Mouse (Mus musculus): Measurements from ENCODE around the gene D10Wsu102e.
"Not testable (repeated sequence)": the region's sequence is repeated elsewhere in the genome, so short reads cannot be mapped to it uniquely, and the experiment has no call there.

Gene D10Wsu102e

GRCm38 (mm10) chr10:83385330-83385910, 25.4 kb downstream of the D10Wsu102e start:
- no peak for DNase-seq (ENCODE audit: low spot score)

- DNase-seq (ENCODE audit: low spot score), result no peak
Observed at GRCm38 (mm10) chr10:83397336-83397735, 37.3 kb downstream of the D10Wsu102e start.

GRCm38 (mm10) chr10:83400896-83401295, 40.9 kb downstream of the D10Wsu102e start:
- DNase-seq (ENCODE audit: low spot score), result not testable (repeated sequence)

- no peak for DNase-seq (ENCODE audit: low spot score)
Observed at GRCm38 (mm10) chr10:83405031-83405430, 45.0 kb downstream of the D10Wsu102e start.

GRCm38 (mm10) chr10:83405711-83406110, 45.7 kb downstream of the D10Wsu102e start:
- no peak for DNase-seq (ENCODE audit: low spot score)

GRCm38 (mm10) chr10:83407141-83407540, 47.1 kb downstream of the D10Wsu102e start:
- no peak for DNase-seq (ENCODE audit: low spot score)

- not testable (repeated sequence) for DNase-seq (ENCODE audit: low spot score)
Observed at GRCm38 (mm10) chr10:83418466-83418865, 58.4 kb downstream of the D10Wsu102e start.

- no peak for DNase-seq (ENCODE audit: low spot score)
Observed at GRCm38 (mm10) chr10:83448582-83448981, 88.6 kb downstream of the D10Wsu102e start.

GRCm38 (mm10) chr10:83457531-83457930, 97.5 kb downstream of the D10Wsu102e start:
- no peak for DNase-seq (ENCODE audit: low spot score)

GRCm38 (mm10) chr10:83475226-83475625, 115.2 kb downstream of the D10Wsu102e start:
- no peak for DNase-seq (ENCODE audit: low spot score)

GRCm38 (mm10) chr10:83477286-83477685, 117.3 kb downstream of the D10Wsu102e start:
- no peak for DNase-seq (ENCODE audit: low spot score)

GRCm38 (mm10) chr10:83490506-83490905, 130.5 kb downstream of the D10Wsu102e start:
- DNase-seq (ENCODE audit: low spot score), result no peak

- DNase-seq (ENCODE audit: low spot score), result no peak
Observed at GRCm38 (mm10) chr10:83497321-83497720, 137.3 kb downstream of the D10Wsu102e start.

GRCm38 (mm10) chr10:83508962-83509660, 149.1 kb downstream of the D10Wsu102e start:
- DNase-seq (ENCODE audit: low spot score), result peak; percentile 18

- no peak for DNase-seq (ENCODE audit: low spot score)
Observed at GRCm38 (mm10) chr10:83511304-83511703, 151.3 kb downstream of the D10Wsu102e start.

GRCm38 (mm10) chr10:83513736-83514135, 153.7 kb downstream of the D10Wsu102e start:
- DNase-seq (ENCODE audit: low spot score), result no peak

GRCm38 (mm10) chr10:83520990-83521389, 161.0 kb downstream of the D10Wsu102e start:
- no peak for DNase-seq (ENCODE audit: low spot score)

GRCm38 (mm10) chr10:83524238-83524637, 164.2 kb downstream of the D10Wsu102e start:
- DNase-seq (ENCODE audit: low spot score), result not testable (repeated sequence)

GRCm38 (mm10) chr10:83530384-83530967, 170.5 kb downstream of the D10Wsu102e start:
- no peak for DNase-seq (ENCODE audit: low spot score)

GRCm38 (mm10) chr10:83533258-83533909, 173.4 kb downstream of the D10Wsu102e start:
- peak; percentile 78 for DNase-seq (ENCODE audit: low spot score)

GRCm38 (mm10) chr10:83533910-83534283, 173.9 kb downstream of the D10Wsu102e start, which contains the start of gene Aldh1l2:
Aldh1l2 (minus strand) TSS chr10:83534140.
- peak; percentile 82 for DNase-seq (ENCODE audit: low spot score)

- no peak for DNase-seq (ENCODE audit: low spot score)
Observed at GRCm38 (mm10) chr10:83536436-83536835, 176.4 kb downstream of the D10Wsu102e start.
